Mouse (Mus musculus): ENCODE results near the gene Tyrobp.

Gene Tyrobp

DNA sequence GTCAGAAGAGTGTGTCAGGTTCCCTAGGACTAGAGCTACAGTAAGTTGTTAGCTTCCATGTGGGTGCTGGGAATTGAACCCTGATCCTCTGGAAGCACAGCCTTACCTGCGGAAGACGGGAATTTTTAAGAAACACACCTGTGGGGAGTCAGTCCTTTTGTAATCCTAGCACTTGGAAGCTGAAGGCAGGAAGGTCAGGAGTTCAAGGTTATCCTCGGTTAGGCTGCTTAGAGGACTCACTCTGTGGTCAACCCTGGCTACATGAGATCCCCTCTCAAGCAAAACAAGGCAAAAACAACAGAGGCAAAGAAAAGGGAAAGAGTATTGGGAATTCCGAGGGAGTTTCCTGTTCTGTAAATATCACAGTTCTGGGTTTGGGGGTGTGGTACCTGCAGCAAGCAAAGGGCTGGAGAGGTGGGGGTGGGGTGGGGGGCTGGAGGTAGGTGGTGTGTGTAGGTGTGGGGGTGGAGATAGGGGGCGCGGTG, 51.3 kb downstream of the Tyrobp start:
- DNase-seq (ENCODE audit: low spot score), result no peak

Measured in ovary, postnatal 36 days (tissue).